Mouse (Mus musculus) heart, adult 8-10 months (tissue): ENCODE data around the gene AL607142.1. TPM values are rescaled to one million over a fixed set of nuclear protein-coding genes. Genes with fewer than 3 reads are reported as not detected.
A peak's percentile ranks its signal among the peaks of the same experiment; 100 is the strongest.

ENCODE experiments used
- DNase-seq: peaks from one replicate; pipeline ENCODE4 v3.0.0; 2022; ENCODE audit warnings: low spot score
- total RNA-seq, 4 experiments: library from RNA; stranded (reverse); gene quantifications; 2 replicates each; pipeline ENCODE4 v1.2.4; 2022

AL607142.1 gene
- total RNA-seq, 4 experiments from 2014 or later, result not detected

DNA sequence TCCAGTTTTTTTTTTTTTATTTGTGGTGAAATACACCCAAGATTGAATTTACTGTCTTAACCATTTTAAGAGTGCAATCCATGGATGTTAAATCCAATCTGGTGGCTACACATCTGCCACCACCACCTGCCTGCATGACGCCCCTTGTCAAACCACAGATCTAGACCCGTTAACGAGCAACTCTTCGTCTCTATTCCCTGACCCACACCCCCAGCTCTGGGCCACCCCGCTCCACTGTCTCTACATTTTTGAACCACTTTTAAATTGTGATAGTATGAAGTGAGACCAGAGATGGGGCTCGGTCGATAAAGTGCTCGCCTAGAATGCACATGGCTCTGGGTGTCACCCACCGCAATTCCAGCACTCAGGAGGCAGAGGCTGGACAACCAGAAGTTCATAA lies 8.3 kb upstream of the AL607142.1 start:
- DNase-seq, result no peak

DNA sequence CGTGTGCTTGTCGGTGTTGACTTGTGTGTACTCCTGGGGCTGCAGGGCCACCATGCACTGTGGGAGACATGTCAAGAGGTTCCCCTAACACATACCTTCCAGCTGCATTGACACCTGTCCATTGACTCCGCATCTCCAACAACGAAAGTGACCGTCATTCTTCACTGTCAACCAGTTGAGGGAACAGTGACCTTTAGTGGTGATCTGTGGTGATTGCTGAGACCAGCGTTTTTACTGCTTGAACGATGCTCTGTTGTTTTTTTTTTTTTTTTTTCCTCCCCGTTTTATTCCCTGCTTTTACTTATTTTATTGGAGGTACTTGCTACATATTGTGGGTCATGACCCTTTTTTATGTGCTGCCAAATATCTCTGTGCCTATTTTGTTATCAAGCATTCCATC lies 7.3 kb upstream of the AL607142.1 start:
- no peak for DNase-seq

DNA sequence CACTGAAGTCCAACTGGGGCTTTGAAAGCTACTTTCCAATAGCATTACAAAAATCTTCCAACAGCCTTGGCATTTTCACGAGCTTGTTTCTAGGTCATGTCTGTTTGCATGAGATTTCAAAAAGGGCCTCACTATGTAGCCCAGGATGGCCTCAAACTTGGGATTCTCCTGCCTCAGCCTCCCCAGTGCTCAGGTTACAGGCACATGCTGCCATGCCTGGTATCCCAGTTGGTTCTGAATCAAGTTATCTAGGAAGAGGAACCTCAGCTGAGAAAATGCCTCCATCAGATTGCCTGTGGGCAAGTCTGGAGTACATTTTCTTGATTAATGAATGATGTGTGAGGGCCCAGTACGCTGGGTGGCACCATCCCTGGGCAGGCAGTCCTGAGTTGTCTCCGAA lies 6.6 kb upstream of the AL607142.1 start:
- DNase-seq, result no peak

DNA sequence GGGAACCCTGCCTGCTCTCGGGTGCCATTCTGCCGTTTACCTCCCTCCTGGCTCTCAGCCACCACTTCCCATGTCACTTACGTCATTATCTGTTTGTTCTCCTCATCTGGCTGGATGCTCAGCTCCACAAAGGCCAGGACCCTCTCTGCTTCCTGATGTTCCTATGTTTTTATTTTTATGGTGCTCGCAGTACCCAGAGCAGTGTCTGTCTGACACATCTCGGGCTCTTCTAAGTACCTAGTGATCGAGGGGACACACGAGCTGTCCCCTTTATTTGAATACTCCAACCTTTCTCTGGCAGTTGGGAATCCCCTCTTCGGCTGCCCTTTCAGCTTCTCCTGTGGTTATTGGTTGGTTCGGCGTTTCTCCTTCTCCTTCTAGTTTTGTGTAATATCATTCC lies 6.0 kb upstream of the AL607142.1 start:
- no peak for DNase-seq

DNA sequence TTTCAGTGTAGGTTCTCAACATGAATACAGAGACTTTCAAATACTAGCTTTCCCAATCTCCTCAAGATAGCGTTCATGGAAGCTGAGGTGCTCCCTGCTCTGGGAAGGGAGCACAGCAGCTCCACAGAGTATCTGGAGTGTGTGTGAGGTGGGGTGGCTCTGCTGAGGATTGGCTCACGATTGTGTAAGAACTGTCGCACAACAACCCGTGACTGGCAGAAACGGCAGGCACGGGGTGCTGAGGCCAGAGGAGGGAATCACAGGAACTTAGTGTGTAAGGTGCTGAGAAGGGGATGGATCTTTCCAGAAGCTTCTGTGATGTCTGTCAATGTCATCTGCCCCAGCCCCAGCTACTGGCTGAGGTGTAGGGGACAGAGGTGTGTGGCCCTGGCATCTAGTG lies 3.1 kb upstream of the AL607142.1 start:
- no peak for DNase-seq

DNA sequence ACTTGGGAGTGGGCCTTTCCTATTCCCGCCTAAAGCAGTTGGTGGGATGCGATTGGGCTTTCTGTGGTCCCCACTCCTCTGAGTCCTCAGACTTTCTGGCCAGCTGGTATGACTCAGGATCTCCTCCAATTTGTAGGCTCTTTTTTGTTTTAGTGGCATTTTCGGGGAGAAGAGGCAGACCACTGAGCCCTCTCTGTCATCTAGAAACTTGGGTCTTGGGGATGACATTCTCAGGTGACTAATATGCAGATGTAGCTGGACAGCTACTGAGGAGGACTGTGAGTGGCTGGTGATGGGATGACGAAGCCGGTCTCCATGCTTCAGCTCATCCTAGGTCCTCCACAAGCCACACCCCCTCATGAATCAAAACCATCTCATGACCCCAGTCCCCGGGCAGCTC lies 2.6 kb upstream of the AL607142.1 start:
- DNase-seq, result no peak

DNA sequence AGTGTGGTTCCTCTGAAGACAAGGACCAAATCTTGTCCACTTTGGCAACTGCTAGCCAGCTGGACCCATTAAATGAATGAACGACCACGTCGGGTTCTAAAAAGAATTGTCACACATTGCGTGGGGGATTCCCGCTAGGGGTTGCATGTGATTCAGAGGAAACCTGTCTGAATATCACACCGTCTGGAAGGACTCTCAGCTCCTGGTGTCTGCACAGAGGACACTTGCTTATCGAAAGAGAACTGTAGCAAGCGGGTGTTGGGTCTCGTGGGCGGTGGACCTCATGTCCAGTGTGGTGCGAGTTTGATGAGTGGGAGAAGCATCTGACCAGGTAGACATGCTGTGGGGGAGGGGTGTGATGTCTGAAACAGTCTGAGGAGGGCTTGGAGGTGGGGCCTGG lies 2.0 kb upstream of the AL607142.1 start:
- no peak for DNase-seq

DNA sequence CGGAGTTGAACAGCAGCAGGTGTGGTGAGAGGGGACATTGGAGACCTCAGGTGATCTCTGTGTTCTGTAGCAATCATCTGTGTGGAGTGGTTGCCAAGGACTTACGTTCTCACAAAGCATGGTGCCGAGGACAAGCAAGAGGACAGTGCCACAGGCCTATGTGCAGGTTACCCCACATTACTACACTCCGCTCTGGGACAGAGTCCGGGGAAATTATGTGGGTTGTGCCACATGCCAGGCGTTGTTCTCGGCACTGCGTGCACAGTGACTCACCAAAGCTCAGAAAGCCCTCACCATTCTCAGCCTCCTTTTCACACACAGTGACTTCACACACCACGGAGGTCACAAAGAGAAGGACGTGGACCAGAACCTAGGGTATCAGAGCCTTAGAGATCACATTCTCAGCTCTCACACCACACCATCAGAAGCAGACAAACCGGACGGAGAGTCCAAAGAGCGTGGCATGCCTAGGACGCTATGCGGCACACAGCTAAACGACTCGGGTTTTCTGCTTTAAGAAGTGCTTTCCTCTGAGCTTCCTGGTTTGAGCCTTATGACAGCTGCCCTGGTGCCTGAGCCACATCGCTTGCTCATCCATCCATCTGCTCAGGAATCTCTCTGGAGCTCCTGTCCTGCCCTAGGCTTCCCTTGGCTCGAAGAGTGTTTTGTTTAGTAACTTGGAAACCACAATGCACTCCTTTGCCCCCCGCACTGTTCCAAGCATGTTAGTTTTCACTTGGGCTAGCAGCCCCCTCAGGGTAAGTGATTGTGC lies 1.3 kb upstream of the AL607142.1 start:
- no peak for DNase-seq

DNA sequence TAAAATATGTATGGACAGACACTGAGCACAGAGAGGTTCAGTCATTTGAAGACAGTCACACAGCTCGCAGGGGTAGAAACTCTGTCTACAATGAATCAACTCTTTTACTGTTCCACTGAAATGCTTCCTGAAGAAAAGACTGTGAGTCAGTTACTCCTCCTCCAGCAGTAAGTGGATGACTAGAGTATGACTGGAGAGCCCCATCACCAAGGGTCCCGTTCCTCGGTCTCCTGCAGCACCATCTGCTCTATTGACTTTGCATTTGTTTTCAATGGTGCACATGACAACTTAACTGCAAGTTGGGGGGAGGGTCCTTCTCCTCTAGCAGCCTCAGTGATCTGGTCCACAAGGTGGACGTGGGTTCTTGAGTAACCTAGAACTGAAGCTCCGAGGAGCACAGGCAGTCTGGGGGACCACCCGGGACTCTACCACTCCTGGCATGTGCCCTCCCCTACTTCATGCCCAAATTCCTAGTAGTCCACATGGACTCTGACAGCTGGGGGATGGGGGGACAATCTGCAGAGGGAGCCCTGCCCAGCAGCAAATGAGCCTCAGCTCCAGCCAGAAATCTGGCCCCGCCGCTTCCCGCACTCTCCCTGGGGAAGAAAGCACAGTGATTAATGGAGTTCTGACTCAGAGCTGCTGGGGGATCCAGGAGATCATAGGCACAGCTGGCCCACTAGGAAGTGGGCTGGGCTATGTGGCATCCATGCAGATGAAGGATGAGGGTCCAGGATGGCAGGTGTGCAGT lies 2.2 kb downstream of the AL607142.1 start:
- no peak for DNase-seq

DNA sequence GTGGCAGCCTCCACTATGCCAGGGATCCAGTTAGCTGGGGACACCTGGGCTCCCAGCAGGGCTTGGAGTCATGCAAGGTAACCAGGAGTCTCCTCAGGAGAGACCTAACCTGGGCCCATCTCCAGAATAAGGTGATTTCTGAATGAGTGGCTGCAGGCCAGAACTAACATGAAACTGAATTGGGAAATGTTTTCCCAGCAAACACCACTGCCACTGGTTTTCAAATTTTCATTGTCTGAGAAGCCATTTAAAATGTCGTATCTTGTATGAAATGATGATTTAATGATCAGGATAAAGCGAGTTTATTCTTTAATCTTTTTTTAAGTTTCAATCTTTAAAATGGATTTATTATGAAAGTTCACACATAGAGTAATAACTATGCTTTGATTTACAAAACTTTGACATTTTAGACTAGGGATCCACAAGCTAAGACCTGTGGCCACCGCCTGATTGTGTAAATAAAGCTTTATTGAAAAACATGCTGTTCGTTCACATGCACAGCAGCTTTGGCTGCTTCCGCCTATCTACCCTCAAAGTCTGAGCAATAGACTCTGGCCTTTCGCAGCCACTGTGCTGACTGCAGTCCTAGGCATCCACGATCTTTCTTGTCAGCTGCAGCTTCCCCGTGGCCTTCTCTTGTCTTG lies 2.9 kb downstream of the AL607142.1 start:
- no peak for DNase-seq

DNA sequence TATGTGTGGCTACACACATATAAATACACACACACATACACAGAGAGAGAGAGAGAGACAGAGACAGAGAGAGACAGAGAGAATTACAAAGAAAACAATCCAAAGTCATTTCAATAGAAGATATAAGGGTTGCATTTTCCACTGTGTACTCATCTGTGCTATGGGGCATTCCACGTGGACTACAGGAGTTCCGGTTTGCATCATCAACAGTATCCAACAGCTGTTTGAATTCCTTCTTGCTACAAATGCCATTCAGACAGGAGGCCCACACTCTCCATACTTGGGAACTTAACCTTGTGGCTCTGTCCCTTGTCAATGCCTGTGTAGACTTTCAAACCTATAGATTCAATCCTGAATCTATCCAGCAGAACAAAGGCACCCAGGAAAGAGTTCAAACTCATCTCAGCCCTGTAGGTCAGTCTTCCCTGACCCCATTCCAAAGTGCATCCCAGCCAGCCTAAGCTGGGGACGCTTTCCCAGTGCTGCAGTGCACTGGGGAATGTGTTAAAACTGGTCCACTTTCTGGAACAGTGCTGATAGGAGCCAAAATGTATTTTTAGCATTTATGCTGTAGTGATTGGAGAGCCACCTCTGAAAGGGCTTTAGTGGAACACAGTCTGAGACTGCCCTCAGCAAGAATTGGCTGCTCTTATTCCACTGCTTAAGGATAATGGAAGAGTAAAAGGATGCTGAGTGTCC lies 4.2 kb downstream of the AL607142.1 start:
- DNase-seq, result peak; percentile 13

DNA sequence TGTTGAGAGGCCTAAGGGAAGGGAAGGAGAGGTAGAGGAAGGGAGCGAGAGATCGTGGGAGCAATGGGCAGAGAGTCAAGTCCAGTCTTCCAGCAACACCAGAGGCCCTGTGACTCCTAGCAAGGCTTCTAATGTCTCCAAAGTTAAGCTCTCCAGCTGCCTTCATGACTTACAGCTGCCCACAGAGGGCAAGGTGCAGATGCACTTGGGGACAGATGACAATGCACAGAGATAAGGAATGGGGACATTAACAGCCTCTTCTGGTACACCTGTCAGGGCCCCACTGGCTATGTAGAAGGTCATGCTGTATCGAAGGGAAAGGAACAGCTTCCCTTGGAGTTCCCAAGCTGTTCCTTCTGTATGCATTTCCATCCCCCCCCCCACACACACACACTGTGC lies 4.8 kb downstream of the AL607142.1 start:
- DNase-seq, result no peak

DNA sequence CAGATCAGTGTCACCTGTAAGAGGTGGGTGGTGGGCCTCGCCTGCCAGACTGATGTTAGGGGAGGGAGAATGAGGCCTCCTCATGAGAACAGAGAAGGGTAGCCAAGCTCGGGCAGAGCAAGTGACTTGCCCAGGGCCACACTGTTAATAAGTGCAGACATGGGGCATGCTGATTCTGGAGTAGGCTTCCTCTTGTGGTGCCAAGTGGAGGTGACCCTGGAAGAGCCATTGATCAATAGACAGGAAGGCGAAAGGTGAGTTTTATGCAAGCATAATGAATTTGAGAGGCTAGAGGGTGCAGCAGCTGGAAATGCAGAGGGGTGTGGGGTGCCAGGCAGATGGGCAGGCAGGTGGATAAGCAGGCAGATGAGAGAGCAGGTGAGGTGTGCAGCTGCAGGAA lies 6.6 kb downstream of the AL607142.1 start:
- no peak for DNase-seq

DNA sequence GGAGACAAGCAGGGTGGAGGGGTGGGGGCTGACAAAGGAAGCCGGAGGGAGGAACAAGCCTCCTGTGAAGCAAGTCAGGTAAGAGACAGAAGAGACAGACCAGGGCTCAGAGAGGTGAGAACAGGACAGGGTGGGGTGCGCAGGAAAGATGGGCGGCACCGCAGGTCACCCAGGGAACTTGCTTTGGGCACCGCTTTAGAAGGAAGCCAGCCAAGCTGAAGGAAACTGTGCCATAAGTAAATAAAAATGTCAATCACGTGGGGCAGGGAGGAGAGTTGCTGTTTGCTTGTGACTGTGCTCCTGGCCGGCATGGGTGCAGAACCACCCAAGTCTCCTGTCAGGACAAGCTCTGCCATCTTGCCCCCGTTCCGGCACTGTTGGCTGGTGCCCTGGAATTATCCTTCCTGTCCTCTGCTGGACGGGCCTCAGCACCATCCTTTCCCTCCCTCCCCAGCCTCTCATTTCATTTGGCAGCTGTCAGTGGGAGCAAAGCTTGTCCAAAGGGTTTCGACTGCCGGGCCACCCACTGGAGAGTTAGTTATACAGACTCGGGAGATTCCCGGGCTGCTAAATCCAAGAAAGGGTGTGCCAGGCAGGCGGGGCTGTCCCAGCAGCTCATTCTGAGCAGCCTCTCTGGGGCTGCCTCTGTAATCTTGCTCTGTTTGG lies 7.2 kb downstream of the AL607142.1 start:
- no peak for DNase-seq

DNA sequence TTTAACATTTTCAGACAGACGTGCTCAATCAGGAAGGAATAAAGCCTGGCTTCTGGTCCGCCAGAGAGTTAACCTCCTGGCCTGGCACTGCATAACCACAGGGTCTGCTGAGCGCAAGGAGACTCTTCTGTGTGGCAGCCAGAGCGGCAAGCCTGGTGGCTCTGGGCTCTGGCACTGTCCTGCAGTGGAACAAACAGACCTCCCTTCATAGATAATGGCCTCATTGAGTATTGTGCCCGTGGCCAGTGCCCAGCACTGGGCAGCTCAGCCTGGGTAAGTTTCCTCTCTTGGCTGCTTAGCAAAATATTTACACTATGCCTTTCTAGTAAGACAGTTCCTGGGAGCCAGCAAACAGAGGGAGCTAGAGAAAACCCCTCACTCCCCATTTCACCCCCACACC lies 9.3 kb downstream of the AL607142.1 start:
- peak; percentile 18 for DNase-seq

DNA sequence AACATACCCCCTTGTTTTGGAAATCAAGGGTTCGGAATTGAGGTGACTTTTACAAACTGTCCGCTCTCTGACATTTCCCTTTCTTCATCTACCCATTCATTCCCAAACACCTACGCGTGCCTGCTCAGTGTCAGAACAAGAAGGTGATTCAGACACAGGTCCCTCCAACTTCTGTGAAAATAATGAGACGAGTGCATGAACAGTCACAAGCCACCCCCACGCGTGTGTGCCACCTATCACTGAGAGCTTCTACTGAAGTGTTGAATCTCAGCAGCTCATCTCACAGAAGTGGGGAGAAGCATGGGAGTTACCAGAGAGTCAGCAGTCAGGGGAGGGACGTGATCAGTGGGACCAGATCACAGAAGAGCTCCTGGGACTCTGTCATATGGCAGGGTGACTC lies 12.5 kb downstream of the AL607142.1 start:
- DNase-seq, result no peak

DNA sequence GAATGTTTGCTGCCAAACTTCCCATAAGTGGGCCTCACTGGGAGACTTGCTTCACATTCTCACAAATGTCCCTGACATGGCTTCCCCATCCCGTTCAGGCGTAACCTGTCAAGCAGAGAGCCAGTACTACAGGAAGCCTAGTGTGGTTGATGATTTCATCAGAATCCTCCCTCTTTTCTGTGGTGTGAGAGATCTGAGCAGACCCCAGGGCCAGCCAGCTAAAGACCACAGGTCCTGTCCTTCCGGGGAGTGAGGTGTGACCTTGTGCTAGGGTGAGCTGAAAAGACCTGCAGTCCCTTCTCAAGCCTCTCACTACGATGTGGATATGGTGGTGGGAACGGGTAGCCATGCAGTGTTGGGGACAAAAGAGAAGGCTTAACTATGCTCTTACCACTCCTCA lies 17.7 kb downstream of the AL607142.1 start:
- DNase-seq, result no peak

DNA sequence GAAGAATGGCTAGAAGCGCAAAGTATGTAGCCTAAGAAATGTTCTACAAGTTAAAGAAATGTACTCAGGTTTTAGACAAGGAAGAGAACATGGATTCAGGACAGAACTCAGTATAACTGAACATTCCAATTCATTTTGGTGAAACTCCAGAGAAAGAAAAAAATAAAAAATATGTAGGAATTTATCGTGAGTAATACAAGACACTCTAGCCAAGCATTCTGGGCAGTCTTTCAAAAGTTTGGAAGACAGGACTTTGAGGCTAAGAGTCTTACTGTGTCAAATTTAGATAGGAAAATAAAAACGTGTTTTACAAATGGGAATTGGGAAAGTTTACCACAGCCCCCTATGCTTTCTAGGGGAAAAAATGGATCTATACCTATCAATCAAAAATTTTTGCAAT lies 18.9 kb downstream of the AL607142.1 start:
- peak; percentile 62 for DNase-seq

DNA sequence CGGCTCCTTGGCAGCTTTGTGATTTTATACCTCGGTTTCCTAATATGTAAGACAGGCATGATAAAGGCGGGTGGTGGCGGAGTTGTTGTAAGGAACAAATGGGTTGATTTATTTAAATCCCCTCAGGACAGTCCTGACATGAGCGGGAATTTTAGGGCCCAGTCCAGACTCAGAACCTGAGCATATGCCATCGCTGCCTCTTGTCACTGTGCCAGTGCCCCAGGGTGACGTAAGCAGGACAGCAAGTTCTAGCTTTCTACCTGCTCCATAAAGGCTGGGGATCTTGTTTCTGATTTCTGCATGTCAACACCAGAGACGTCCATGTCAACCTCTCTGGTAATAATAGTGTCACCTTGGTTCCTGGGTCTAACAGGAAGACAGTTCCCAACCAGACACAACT lies 24.7 kb downstream of the AL607142.1 start:
- no peak for DNase-seq

DNA sequence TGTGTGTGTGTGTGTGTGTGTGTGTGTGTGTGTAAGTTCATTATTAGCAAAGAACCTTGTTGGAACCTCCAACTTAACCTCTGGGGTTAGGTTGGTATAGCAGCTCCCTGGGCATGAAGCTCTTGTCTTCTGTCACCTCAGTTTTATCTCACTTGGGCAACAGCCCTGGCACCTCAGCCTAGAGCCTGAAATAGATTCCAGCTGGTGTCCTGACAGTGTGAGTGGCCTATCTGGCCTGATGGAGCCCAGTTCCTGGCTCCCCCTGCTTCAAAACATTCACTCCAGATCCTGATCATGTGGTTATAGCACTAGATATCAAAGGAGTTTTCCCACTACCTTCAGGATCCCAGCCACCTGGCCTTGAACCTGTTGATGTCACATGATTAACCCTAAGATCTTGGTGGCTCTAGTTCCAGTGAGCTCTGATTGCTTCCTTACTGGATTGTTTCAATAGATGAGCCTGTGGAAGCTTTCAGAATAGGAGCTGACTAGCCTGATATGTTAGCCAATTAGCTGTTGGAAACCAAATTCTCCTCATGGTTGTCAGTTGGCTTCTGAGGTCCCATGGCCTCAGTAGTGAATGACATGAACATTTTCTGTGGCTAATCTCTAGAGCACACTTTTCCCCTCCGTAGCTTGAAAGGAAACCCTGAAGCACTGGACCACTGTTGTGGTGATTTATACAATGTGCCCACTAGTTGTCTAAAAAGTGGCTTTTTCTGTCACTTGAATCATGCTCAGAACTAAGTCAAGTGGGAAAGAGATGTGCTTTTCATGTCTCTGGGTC lies 27.4 kb downstream of the AL607142.1 start:
- peak; percentile 67 for DNase-seq

DNA sequence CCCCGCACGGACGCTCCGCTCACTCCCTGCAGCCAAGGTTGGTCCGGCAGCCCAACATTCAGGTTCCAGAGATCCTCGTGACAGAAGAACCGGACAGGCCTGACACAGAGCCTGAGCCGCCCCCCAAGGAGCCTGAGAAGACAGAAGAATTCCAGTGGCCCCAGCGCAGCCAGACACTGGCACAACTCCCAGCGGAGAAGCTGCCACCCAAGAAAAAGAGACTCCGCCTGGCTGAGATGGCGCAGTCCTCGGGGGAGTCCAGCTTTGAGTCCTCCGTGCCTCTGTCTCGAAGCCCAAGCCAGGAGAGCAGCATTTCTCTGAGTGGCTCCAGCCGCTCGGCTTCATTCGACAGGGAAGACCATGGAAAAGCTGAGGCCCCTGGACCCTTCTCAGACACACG lies 32.1 kb downstream of the AL607142.1 start:
- no peak for DNase-seq
